Mouse (Mus musculus) MN1 (cell line): Measurements from ENCODE around the gene Csde1.

ENCODE experiments used
- DNase-seq: peaks from one replicate; pipeline ENCODE4 v3.0.0-alpha.2; 2016; ENCODE audit warnings: low spot score

The Csde1 gene

DNA sequence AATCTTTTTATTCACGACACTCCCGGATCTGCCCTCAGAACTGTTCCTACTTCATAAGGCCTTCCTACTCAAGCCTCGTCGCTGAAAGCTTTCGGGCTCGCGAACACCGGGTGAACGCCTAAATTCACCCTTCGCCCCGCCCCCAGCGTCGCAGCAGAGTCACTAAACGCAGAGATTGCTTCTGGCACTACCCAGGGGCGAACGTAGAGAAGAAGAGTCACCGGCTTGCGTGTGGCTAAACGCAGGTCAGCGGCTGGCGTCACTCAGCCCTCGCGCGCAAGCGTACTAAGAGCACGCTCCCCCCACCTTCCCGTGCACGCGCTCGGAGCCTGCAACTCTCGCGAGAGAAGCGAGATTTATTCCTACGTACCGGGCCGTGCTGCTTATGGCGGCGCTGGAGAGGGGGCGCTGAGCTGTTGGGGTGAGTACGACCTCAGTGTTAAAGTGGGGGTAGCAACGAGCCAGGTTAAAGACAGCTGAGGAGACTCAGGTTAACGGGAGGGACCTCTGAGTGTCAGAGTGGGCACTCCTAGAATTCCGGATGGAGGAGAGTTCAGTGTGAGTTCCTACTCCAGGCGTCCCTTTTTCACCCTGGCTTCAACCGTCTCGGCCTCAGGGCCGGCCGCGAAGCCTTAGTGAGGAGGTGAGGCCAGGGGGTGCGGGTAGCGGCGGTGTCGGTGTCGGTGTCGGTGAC, at the start of gene Csde1:
TSS of gene Csde1 (plus strand) at position 178 of the 694 bp plus-strand sequence.
- DNase-seq: peak; percentile 98

DNA sequence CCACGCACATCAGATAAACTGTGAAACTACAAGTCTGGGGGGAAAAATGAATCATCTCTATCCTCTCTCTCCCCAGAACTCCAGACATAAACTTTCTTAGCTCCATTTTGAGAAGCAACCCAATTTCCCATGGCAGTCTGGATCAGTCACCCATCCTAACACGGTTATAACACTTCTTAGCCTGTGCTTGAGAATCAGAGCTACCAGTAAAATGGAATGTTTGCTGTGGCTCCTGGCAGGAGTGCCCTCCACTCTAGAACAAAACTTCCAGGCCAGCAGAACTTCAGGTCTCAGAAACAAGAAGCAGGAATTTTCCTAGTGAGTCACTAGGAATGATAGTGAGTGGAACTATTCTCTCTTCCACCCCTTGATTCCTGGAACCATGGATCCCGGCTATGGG, 49.7 kb upstream of the Csde1 start:
- no peak for DNase-seq

DNA sequence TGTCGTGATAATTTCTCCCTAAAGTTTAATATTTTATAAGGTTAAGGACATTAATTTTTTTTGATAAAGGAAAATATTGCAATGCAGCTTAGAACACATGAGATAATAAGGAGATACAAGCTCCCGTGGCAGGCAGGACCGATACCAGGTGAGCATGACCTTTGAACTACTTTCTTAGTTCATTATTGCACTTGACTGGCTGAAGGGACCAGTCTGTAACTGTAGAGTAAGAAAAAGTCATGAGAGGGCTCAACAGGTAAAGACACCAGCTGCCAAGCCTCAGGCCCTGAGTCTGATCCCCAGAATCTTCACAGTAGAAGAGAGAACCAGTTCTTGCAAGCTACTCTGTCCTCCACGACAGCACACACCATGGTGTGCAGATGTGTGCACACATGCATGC, 43.3 kb upstream of the Csde1 start:
- no peak for DNase-seq

DNA sequence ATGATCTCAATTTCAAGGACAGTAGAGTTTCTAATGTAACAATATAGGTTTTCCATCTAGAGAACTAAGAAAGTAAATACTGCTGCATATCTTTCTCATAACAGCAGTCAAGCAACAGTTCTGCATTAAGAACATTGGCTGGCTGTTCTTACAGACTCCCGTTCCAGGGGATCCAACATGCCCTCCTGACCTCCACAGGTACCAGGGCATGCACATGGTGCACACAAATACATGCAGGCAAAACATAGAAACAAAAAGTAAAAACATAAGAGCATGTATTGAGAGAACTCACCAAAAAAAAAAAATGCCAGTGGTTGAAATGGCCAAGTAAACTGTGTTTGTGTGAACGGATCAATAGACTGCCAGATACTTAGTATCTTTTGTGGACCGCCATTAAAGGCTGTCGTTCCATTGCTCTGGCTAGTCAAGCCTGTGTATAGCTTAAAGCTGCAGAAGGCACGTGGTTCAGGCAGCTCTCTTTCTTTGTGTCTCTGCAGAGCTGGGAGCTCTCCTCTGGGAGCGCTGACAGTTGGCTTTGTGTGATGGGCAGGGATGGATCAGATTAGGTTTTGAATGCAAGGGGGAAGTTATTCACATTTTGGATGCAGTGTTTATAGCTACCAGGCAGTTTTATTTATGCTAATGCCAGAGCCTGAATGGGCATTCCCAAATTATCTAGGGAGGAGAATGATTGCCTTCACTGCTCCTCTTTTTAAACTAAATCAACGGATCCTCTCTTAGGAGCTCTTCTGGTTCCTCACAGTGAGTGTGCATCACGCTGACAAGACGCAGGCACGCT, 40.5 kb upstream of the Csde1 start:
- DNase-seq: no peak

- no peak for DNase-seq
These were observed 39.9 kb upstream of the Csde1 start for GRCm38 (mm10) chr3:102980349-102980736.

DNA sequence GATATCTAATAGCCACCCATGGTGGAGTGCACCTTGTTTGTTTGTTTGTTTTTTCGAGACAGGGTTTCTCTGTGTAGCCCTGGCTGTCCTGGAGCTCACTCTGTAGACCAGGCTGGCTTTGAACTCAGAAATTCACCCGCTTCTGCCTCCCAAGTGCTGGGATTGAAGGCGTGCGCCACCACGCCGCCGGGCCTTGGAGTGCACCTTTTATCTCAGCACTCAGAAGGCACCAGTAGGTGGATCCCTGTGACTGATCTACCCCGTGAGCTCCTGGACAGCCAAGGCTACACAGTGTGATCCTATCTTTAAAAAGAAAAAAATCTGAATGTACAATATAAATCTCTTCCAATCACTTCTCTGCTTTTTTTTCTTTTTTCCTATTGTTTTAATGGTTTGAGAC, 29.2 kb upstream of the Csde1 start:
- DNase-seq: no peak

- no peak for DNase-seq
These were observed 27.3 kb upstream of the Csde1 start for GRCm38 (mm10) chr3:102992936-102993335.

DNA sequence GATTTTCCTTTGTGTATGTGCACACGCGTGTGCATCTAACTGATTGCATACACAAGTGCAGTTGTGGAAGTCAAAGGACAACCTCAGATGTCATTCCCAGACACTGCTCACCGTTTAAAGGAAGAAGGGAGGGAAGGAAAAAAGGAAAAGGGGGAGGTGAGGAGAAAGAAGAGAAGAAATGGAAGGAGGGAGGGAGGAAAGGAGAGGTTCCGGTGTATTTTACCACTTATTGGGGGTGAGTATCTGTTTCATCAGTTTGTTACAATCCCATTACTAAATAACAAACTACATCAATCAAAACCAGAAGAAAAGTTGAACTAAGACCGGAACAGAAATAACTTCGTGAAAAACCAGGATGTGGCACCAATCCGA, 25.0 kb upstream of the Csde1 start:
- DNase-seq: no peak

DNA sequence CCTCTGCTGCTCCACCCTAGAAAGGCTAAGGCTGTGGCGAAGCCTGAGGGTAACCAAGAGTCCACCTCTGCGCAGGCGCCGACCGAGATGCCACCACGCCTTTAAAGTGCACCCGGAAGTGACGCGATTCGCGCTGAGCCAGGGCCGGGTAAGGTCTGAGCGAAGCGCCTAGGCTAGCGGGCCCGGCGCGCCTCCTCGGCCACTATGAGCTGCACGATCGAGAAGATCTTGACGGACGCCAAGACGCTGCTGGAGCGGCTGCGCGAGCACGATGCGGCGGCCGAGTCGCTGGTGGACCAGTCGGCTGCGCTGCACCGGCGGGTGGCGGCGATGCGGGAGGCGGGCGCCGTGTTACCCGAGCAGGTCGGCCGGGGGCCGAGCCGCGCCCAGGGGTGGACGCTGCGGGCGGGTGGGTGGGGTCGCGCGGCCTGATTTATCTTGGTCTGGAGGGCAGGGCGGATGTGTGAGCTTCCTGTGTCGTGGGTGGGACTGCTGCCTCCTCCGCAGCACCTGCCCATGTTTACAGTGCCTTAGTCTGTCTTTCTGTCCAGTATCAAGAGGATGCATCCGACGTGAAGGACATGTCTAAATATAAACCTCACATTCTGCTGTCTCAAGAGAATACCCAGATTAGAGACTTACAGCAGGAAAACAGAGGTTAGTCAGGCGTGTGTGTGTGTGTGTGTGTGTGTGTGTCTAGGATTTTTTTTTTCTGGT, 24.5 kb upstream of the Csde1 start, which contains the start of gene Sike1:
TSS of gene Sike1 (plus strand) at position 104 of the 717 bp plus-strand sequence.
- DNase-seq: peak; percentile 92

- no peak for DNase-seq
These were observed 23.2 kb upstream of the Csde1 start for GRCm38 (mm10) chr3:102997036-102997435.

GRCm38 (mm10) chr3:102997591-102997990, 22.6 kb upstream of the Csde1 start:
- DNase-seq: no peak

GRCm38 (mm10) chr3:103001595-103001994, 18.6 kb upstream of the Csde1 start:
- DNase-seq: no peak

DNA sequence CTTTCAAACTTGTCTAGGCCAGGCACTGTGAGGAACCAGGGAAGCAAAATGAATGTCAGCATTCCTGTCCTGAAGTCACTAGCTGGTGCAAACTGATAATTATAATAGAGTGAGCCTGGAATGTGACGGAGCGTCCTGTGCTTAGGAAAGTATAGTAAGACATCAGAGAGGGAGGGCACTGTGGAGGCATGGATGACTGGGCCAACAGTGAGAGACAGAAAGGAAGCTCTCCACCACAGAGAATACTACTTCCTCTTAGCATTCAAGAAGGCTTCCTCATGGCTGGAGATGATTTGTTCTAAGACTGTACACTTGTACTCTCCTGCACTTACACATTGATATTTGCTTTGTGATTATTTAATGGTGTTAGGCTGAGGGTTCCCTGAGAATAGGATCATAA, 2.9 kb upstream of the Csde1 start:
- no peak for DNase-seq

- no peak for DNase-seq
These were observed 764 bp upstream of the Csde1 start for GRCm38 (mm10) chr3:103019462-103019861.

GRCm38 (mm10) chr3:103020943-103021638, 865 bp downstream of the Csde1 start:
- DNase-seq: peak; percentile 91

DNA sequence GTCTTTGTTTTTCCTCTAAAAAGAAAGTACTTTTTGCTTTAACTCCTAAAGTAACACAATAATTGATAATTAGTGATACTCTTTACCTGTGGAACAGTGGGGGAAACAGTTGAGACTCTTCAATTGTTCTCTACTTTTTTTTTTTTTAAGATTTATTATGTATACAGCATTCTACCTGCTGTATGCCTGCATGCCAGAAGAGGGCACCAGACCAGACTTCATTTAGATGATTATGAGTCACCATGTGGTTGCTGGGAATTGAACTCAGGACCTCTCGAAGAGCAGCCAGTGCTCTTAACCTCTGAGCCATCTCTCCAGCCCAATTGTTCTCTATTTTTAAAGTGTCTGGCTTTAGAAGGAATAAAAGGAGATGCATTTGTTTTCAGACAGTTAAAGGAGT, 5.9 kb downstream of the Csde1 start:
- DNase-seq: no peak

- DNase-seq: no peak
These were observed 20.1 kb downstream of the Csde1 start for GRCm38 (mm10) chr3:103040285-103040684.

GRCm38 (mm10) chr3:103040861-103041379, 20.7 kb downstream of the Csde1 start:
- DNase-seq: no peak

DNA sequence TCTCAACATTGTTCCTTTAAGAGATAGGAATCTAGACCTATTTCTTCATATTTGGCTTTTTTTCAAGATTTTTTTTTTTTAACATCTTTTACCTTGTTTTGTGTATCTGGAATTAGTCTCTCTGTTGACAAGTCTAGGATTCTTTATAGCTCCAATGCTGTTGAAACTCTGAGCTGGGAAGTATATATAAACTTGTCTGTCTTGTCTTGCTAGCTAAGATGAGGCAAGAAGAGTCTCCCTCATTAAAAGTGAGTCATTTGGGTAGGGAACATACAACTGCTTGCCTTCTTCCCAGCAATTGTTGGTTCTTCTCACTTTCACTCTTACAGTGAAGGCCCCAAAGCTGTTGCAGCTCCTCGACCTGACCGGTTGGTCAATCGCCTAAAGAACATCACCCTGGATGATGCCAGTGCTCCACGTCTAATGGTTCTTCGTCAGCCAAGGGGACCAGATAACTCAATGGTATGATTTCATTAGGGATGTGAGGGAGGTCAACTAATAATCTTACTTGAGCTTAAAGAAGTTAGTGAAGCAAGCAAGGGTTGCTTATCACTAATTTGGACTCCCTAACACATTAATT, 35.9 kb downstream of the Csde1 start:
- no peak for DNase-seq

DNA sequence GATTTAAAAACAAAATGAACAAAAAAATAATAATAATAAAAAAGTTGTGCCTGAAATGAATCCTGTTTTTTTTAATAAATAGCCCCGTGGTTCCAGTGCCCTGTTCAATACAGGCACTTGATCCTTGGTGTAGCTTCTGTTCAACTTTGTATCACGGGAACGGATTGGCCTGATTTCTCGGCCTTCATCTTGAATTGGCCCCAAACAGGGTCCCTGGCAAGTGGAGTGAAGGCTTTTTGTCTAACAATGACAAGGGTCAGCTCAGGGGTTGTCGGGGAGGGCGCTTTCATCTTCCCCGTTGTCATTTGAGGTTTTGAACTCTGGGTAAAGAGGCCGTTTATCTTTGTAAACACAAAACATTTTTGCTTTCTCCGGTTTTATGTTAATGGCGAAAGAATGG, 37.5 kb downstream of the Csde1 start:
- no peak for DNase-seq
